Mouse (Mus musculus) erythroblast, embryonic 14.5 days (primary cell): Measurements from ENCODE around the gene Slc6a9. TPM values are rescaled to one million over a fixed set of nuclear protein-coding genes. Genes with fewer than 3 reads are reported as not detected.
A peak's percentile ranks its signal among the peaks of the same experiment; 100 is the strongest.

Experiments
- H3K27me3 ChIP-seq: 2 replicates; pipeline ENCODE4 v1.6.1; 2012; ENCODE audit warnings: inconsistent platforms; ENCODE audit not compliant: control insufficient read depth
- H3K36me3 ChIP-seq: 2 replicates; pipeline ENCODE4 v1.6.1; 2012; ENCODE audit warnings: mild to moderate bottlenecking, inconsistent platforms; ENCODE audit not compliant: control insufficient read depth
- H3K4me1 ChIP-seq: 2 replicates; pipeline ENCODE4 v1.6.1; 2012; ENCODE audit warnings: inconsistent platforms; ENCODE audit not compliant: control insufficient read depth
- H3K4me3 ChIP-seq: replicated peaks from 2 replicates; pipeline ENCODE3; 2012; ENCODE audit warnings: moderate library complexity, mild to moderate bottlenecking, inconsistent platforms
- H3K9me3 ChIP-seq: 2 replicates; pipeline ENCODE4 v1.6.1; 2012; ENCODE audit warnings: low read length, inconsistent platforms, mixed read lengths; ENCODE audit not compliant: control insufficient read depth
- GATA1 ChIP-seq: IDR thresholded peaks from 2 replicates; pipeline ENCODE4 v1.6.1; 2012; ENCODE audit warnings: low read length, inconsistent platforms, mixed read lengths
- TAL1 ChIP-seq: IDR thresholded peaks from 3 replicates; pipeline ENCODE4 v1.6.1; 2012; ENCODE audit warnings: low read length, inconsistent platforms, mixed read lengths
- polyA plus RNA-seq: library from polyadenylated mRNA; stranded (reverse); fragments of >175 nt; gene quantifications from 2 replicates; pipeline ENCODE4 v1.2.3, GENCODE M21; 2012

Slc6a9 gene
- 82.3 and 94.8 TPM in 2 replicates for polyA plus RNA-seq

GRCm38 (mm10) chr4:117834457-117834844, at the start of gene Slc6a9:
Gene Slc6a9, plus strand, starts transcription at chr4:117834506.
- peaks cover 84% of the 10 kb centered on the region for H3K4me1 ChIP-seq
- no peak for TF ChIP-seq TAL1
- no peak for TF ChIP-seq GATA1
- H3K9me3 ChIP-seq = no peaks in the 10 kb centered on the region
- no peaks in the 10 kb centered on the region for H3K27me3 ChIP-seq
- H3K4me3 ChIP-seq = peak within 1 kb of the TSS; percentile 74
- peaks cover 55% of the 10 kb centered on the region for H3K36me3 ChIP-seq

- TF ChIP-seq TAL1 = no peak
- Histone ChIP-seq H3K36me3 (no peaks in the 10 kb centered on the region), H3K4me3 (peak overlapping the region; percentile 41), H3K27me3 (no peaks in the 10 kb centered on the region), H3K9me3 (peaks cover 2% of the 10 kb centered on the region; the same call in 1 of the 2 replicates), H3K4me1 (peaks cover 8% of the 10 kb centered on the region)
These were observed 47.3 kb upstream of the Slc6a9 start for GRCm38 (mm10) chr4:117786963-117787362.

GRCm38 (mm10) chr4:117788308-117788707, 46.0 kb upstream of the Slc6a9 start:
- H3K4me1 ChIP-seq = peaks cover 8% of the 10 kb centered on the region
- no peak overlapping the region for H3K4me3 ChIP-seq
- TF ChIP-seq GATA1 (no peak), TAL1 (no peak)
- no peaks in the 10 kb centered on the region for H3K36me3 ChIP-seq
- peaks cover 2% of the 10 kb centered on the region; the same call in 1 of the 2 replicates for H3K9me3 ChIP-seq
- H3K27me3 ChIP-seq = no peaks in the 10 kb centered on the region

- H3K4me3 ChIP-seq = no peak overlapping the region
- H3K36me3 ChIP-seq = no peaks in the 10 kb centered on the region
- no peaks in the 10 kb centered on the region for H3K9me3 ChIP-seq
- H3K27me3 ChIP-seq = peaks cover 3% of the 10 kb centered on the region
- H3K4me1 ChIP-seq = no peaks in the 10 kb centered on the region
- TF ChIP-seq GATA1 (no peak), TAL1 (no peak)
These were observed 34.4 kb upstream of the Slc6a9 start for GRCm38 (mm10) chr4:117799904-117800303.

GRCm38 (mm10) chr4:117806992-117807391, 27.3 kb upstream of the Slc6a9 start:
- Histone ChIP-seq H3K4me1 (peaks cover 25% of the 10 kb centered on the region), H3K4me3 (no peak overlapping the region), H3K9me3 (no peaks in the 10 kb centered on the region), H3K36me3 (no peaks in the 10 kb centered on the region), H3K27me3 (peaks cover 12% of the 10 kb centered on the region)
- TF ChIP-seq GATA1 (no peak), TAL1 (no peak)

GRCm38 (mm10) chr4:117810933-117811332, 23.4 kb upstream of the Slc6a9 start:
- peaks cover 10% of the 10 kb centered on the region for H3K9me3 ChIP-seq
- peaks cover 23% of the 10 kb centered on the region for H3K27me3 ChIP-seq
- no peak overlapping the region for H3K4me3 ChIP-seq
- TF ChIP-seq TAL1 (no peak), GATA1 (no peak)
- no peaks in the 10 kb centered on the region for H3K36me3 ChIP-seq
- H3K4me1 ChIP-seq = peaks cover 32% of the 10 kb centered on the region

GRCm38 (mm10) chr4:117813591-117814192, 20.6 kb upstream of the Slc6a9 start:
- no peak for TF ChIP-seq GATA1
- no peak for TF ChIP-seq TAL1
- Histone ChIP-seq H3K4me1 (peaks cover 16% of the 10 kb centered on the region), H3K9me3 (peaks cover 16% of the 10 kb centered on the region), H3K36me3 (no peaks in the 10 kb centered on the region), H3K27me3 (peaks cover 21% of the 10 kb centered on the region), H3K4me3 (no peak overlapping the region)

GRCm38 (mm10) chr4:117814333-117814732, 20.0 kb upstream of the Slc6a9 start:
- TF ChIP-seq TAL1 = no peak
- no peak for TF ChIP-seq GATA1
- peaks cover 16% of the 10 kb centered on the region for H3K9me3 ChIP-seq
- H3K4me3 ChIP-seq = no peak overlapping the region
- H3K36me3 ChIP-seq = no peaks in the 10 kb centered on the region
- H3K4me1 ChIP-seq = peaks cover 16% of the 10 kb centered on the region
- H3K27me3 ChIP-seq = peaks cover 21% of the 10 kb centered on the region

GRCm38 (mm10) chr4:117816776-117817175, 17.5 kb upstream of the Slc6a9 start:
- TF ChIP-seq TAL1 = no peak
- no peak for TF ChIP-seq GATA1
- Histone ChIP-seq H3K4me1 (peaks cover 6% of the 10 kb centered on the region), H3K27me3 (peaks cover 24% of the 10 kb centered on the region), H3K4me3 (no peak overlapping the region), H3K9me3 (peaks cover 16% of the 10 kb centered on the region), H3K36me3 (no peaks in the 10 kb centered on the region)

- H3K4me3 ChIP-seq = no peak overlapping the region
- TF ChIP-seq GATA1 = no peak
- TF ChIP-seq TAL1 = no peak
- H3K9me3 ChIP-seq = peaks cover 16% of the 10 kb centered on the region
- H3K27me3 ChIP-seq = peaks cover 30% of the 10 kb centered on the region
- H3K36me3 ChIP-seq = no peaks in the 10 kb centered on the region
- peaks cover 6% of the 10 kb centered on the region for H3K4me1 ChIP-seq
These were observed 16.3 kb upstream of the Slc6a9 start for GRCm38 (mm10) chr4:117818032-117818431.
